ENCODE assay signal across 8 mouse cellular contexts in genomic region chr10:77089336-77089735, GRCm38 (mm10). TPM values are rescaled to one million over a fixed set of nuclear protein-coding genes. Genes with fewer than 3 reads are reported as not detected.
DNase-seq lines count a peak whose midpoint lies in the region; ATAC-seq lines count a peak whose summit lies in the region.

No protein-coding gene starts in this region.

- H3K36me3 ChIP-seq in forebrain, embryonic 14.5 days (ENCODE audit: control insufficient read depth, insufficient read depth, low read length), result 0 out of 2 replicates have a peak, but pooled peaks cover 6% of the 10 kb centered on the region
- H3K36me3 ChIP-seq in forebrain, embryonic 16.5 days (ENCODE audit: control insufficient read depth, insufficient read depth), result no peaks in the 10 kb centered on the region

- WGBS in forebrain, embryonic 14.5 days, result 62% methylated on average over 8 of the region's 8 CpGs
- WGBS in forebrain, embryonic 16.5 days, result 58% methylated on average over 8 of the region's 8 CpGs

- peaks cover 11% of the 10 kb centered on the region; the same call in 1 of the 2 replicates for H3K9me3 ChIP-seq in forebrain, embryonic 14.5 days (replicated peaks; ENCODE audit: control insufficient read depth, low read length)
- peaks cover 8% of the 10 kb centered on the region; the same call in 1 of the 2 replicates for H3K9me3 ChIP-seq in forebrain, embryonic 16.5 days (ENCODE audit: control insufficient read depth, low read length)

- H3K4me3 ChIP-seq in forebrain, embryonic 14.5 days (ENCODE audit: low read depth, low read length), result no peak overlapping the region
- no peak overlapping the region for H3K4me3 ChIP-seq in forebrain, embryonic 16.5 days (replicated peaks; ENCODE audit: low read length)

- ATAC-seq in forebrain, embryonic 14.5 days, result no peak
- no peak for ATAC-seq in forebrain, embryonic 16.5 days

- H3K4me1 ChIP-seq in forebrain, embryonic 14.5 days (ENCODE audit: control insufficient read depth, insufficient read depth, low read length), result no peaks in the 10 kb centered on the region
- no peaks in the 10 kb centered on the region for H3K4me1 ChIP-seq in forebrain, embryonic 16.5 days (replicated peaks; ENCODE audit: control insufficient read depth, insufficient read depth, low read length)

- H3K27ac ChIP-seq in forebrain, embryonic 14.5 days (ENCODE audit: low read depth, low read length), result no peak overlapping the region
- no peak overlapping the region for H3K27ac ChIP-seq in forebrain, embryonic 16.5 days (ENCODE audit: low read length)

- no peak overlapping the region for H3K4me2 ChIP-seq in forebrain, embryonic 14.5 days (ENCODE audit: low read length)
- no peak overlapping the region for H3K4me2 ChIP-seq in forebrain, embryonic 16.5 days (ENCODE audit: low read length)

- H3K27me3 ChIP-seq in forebrain, embryonic 14.5 days (replicated peaks; ENCODE audit: control insufficient read depth, insufficient read depth, low read length), result no peaks in the 10 kb centered on the region
- H3K27me3 ChIP-seq in forebrain, embryonic 16.5 days (replicated peaks; ENCODE audit: control insufficient read depth, insufficient read depth, low read length), result no peaks in the 10 kb centered on the region

- peak; percentile 23 for DNase-seq in forebrain, embryonic 14.5 days (ENCODE audit: low spot score)
- DNase-seq in brain, adult 2 months (ENCODE audit: low read depth, low spot score), result peak; percentile 16
- peak; percentile 50 to 65 for DNase-seq in heart, postnatal 14 days
- peak; percentile 77 for DNase-seq in lung, postnatal 10 days
- no peak for DNase-seq in thymus, adult 18-20 months
- DNase-seq in left cerebral cortex, adult 9 months (ENCODE audit: low spot score in 2 of 2), result no peak
- DNase-seq in thymus, postnatal 4 days, result no peak

- no peak overlapping the region for H3K9ac ChIP-seq in forebrain, embryonic 14.5 days (ENCODE audit: low read length)
- H3K9ac ChIP-seq in forebrain, embryonic 16.5 days (replicated peaks; ENCODE audit: low read depth, low read length), result no peak overlapping the region

- intact Hi-C loops in heart, postnatal 14 days (cut with DNase I), result no loop called here

RNA-seq across cellular contexts. Expression of gene Slc19a1, which starts 57.3 kb away (rescaled TPM):
- 33.1 and 38.0 TPM in 2 replicates for polyA plus RNA-seq in forebrain, embryonic 14.5 days (2014; fragmentation: Nextera tagmentation; extraction: Ambion mirVana)
- polyA plus RNA-seq in forebrain, embryonic 16.5 days (2015; fragmentation: Nextera tagmentation; extraction: Ambion mirVana), result 39.0 and 39.2 TPM in 2 replicates
- 1 to 10 TPM; 4.0 to 5.0 TPM for total RNA-seq in heart, postnatal 14 days (2021)

Comparison
In these comparisons a context has a peak if more than half of its experiments do, and no peak if none do; other contexts are left out.
1. DNase-seq: peak in forebrain, embryonic 14.5 days (single experiment), brain, adult 2 months (single experiment), heart, postnatal 14 days (2 of 2) and lung, postnatal 10 days (single experiment); none in thymus, adult 18-20 months (0 of 2), left cerebral cortex, adult 9 months (0 of 2) and thymus, postnatal 4 days (single experiment).